23 mouse cellular contexts compared by ENCODE assay signal in the genomic region with DNA sequence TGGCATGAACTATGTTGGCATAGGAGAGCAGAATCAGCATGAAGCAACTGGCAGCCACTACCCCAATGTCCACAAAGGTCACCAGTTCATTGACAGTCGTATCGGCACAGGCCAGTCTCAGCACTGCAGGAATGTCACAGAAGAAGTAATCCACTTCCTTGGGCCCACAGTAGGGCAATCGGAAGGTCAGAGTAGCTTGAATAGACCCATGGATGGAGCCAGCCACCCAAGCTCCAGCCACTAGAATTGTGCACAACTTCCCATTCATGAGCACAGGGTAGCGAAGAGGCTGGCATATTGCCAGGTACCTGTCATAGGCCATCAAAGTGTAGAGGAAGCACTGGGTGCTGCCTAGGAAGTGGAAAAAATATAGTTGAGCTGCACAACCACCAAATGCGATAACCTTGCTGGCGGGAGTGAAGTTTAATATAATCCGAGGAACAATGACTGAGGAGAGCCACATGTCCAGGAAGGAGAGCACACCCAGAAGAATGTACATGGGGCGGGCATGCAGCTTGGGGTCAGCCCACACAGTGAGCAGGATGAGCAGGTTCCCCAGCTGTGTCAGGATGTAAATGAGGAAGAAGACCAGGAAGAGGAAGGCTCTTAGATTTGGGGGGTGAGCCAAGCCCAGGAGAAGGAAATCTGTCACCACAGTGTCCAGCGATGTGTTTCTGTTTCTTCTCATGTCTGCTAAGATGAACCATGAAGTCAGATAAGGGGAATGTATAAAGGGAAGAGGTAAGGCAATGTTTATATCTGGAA. TPM values are rescaled to one million over a fixed set of nuclear protein-coding genes. Genes with fewer than 3 reads are reported as not detected.
DNase-seq lines count a peak whose midpoint lies in the region; ATAC-seq lines count a peak whose summit lies in the region.
"Not testable (repeated sequence)": the region's sequence is repeated elsewhere in the genome, so short reads cannot be mapped to it uniquely, and the experiment has no call there.
"Had no signal": no experiment of that assay in that cellular context is flagged by ENCODE, and none has a peak within 500 bp of the region (broad histone marks: within the 10 kb centered on the region; RNA-seq: fewer than 3 reads in every experiment).

No protein-coding gene starts in this region.

- not testable (repeated sequence) for H3K9me3 ChIP-seq in kidney, embryonic 14.5 days (ENCODE audit: control insufficient read depth, low read length)

- not testable (repeated sequence) for H3K36me3 ChIP-seq in kidney, embryonic 14.5 days (ENCODE audit: control insufficient read depth, insufficient read depth, low read length)

- H3K4me3 ChIP-seq in kidney, embryonic 14.5 days (ENCODE audit: low read length), result not testable (repeated sequence)

- not testable (repeated sequence) for H3K4me1 ChIP-seq in kidney, embryonic 14.5 days (ENCODE audit: control insufficient read depth, insufficient read depth, low read length)

- not testable (repeated sequence) for H3K9ac ChIP-seq in kidney, embryonic 14.5 days (ENCODE audit: low read depth, low read length)

- not testable (repeated sequence) for H3K4me2 ChIP-seq in kidney, embryonic 14.5 days (replicated peaks; ENCODE audit: low read depth, low read length)

- peak; percentile 96 for ATAC-seq in granulocyte monocyte progenitor cell, adult 5-6 weeks (replicated peaks; ENCODE audit: poor library complexity, severe bottlenecking)
- ATAC-seq in hematopoietic stem cell, adult 5-6 weeks (replicated peaks in 1 of 2; ENCODE audit: insufficient read depth in 1 of 2, low FRiP score in 2 of 2, low TSS enrichment in 1 of 2, low read depth in 1 of 2, poor library complexity in 2 of 2, severe bottlenecking in 2 of 2), result peak; percentile 75 to 90
- peak; percentile 32; the same call in 1 of the 2 replicates for ATAC-seq in kidney, embryonic 14.5 days (ENCODE audit: low FRiP score, low TSS enrichment)
- peak; percentile 52 for ATAC-seq in megakaryocyte-erythroid progenitor cell, adult 5-6 weeks (replicated peaks; ENCODE audit: low FRiP score, low TSS enrichment, poor library complexity, severe bottlenecking)

- WGBS in kidney, embryonic 14.5 days, result 85% methylated on average over 9 of the region's 9 CpGs

- peak; percentile 3 for DNase-seq in T-cell, adult 2 months (ENCODE audit: low spot score)
- peak; percentile 1 for DNase-seq in kidney, postnatal 14 days

- not testable (repeated sequence) for H3K27me3 ChIP-seq in kidney, embryonic 14.5 days (ENCODE audit: control insufficient read depth, insufficient read depth, low read length)

- H3K27ac ChIP-seq in kidney, embryonic 14.5 days (ENCODE audit: low read depth, low read length), result not testable (repeated sequence)

RNA-seq across cellular contexts. Expression of gene Olfr1511, which starts 6.9 kb away (rescaled TPM):
- not detected in 2 replicates for total RNA-seq in granulocyte monocyte progenitor cell, adult 5-6 weeks (2014; fragmentation: Nextera tagmentation)
- total RNA-seq in granulocyte monocyte progenitor cell, adult 5-6 weeks (2017), result not detected in 2 replicates
- total RNA-seq in hematopoietic stem cell, adult 5-6 weeks (2017), result not detected in 2 replicates
- polyA plus RNA-seq in kidney, embryonic 14.5 days (2014; fragmentation: Nextera tagmentation; extraction: Ambion mirVana), result not detected in 2 replicates
- total RNA-seq in megakaryocyte-erythroid progenitor cell, adult 5-6 weeks (2014; fragmentation: Nextera tagmentation), result not detected in 2 replicates
- not detected in 2 replicates for total RNA-seq in megakaryocyte-erythroid progenitor cell, adult 5-6 weeks (2017)
- total RNA-seq: adrenal gland, adult 2 months; adrenal gland, postnatal 25 days; CH12.LX; gastrocnemius, adult 8-10 months; gastrocnemius, postnatal 36 days; heart, adult 2 months; heart, postnatal 36 days had no signal
- polyA plus RNA-seq: adrenal gland, adult 2 months; cerebellum, adult 2 months; embryonic facial prominence, embryonic 11.5 days; forebrain, embryonic 11.5 days; forebrain, embryonic 15.5 days; heart, adult 2 months; heart, embryonic 11.5 days; heart, embryonic 16.5 days; hindbrain, embryonic 12.5 days; hindbrain, embryonic 16.5 days; inflammation-experienced regulatory T-cells, adult 6 months; Patski had no signal

RNA-seq across cellular contexts. Expression of gene Olfr1512, which starts 11.3 kb away (rescaled TPM):
- total RNA-seq in granulocyte monocyte progenitor cell, adult 5-6 weeks (2014; fragmentation: Nextera tagmentation), result not detected in 2 replicates
- total RNA-seq in granulocyte monocyte progenitor cell, adult 5-6 weeks (2017), result not detected in 2 replicates
- not detected in 2 replicates for total RNA-seq in hematopoietic stem cell, adult 5-6 weeks (2017)
- not detected in 2 replicates for polyA plus RNA-seq in kidney, embryonic 14.5 days (2014; fragmentation: Nextera tagmentation; extraction: Ambion mirVana)
- total RNA-seq in megakaryocyte-erythroid progenitor cell, adult 5-6 weeks (2014; fragmentation: Nextera tagmentation), result not detected in 2 replicates
- total RNA-seq in megakaryocyte-erythroid progenitor cell, adult 5-6 weeks (2017), result not detected in 2 replicates
- total RNA-seq: adrenal gland, adult 2 months; adrenal gland, postnatal 25 days; CH12.LX; gastrocnemius, adult 8-10 months; gastrocnemius, postnatal 36 days; heart, adult 2 months; heart, postnatal 36 days had no signal
- polyA plus RNA-seq: adrenal gland, adult 2 months; cerebellum, adult 2 months; embryonic facial prominence, embryonic 11.5 days; forebrain, embryonic 11.5 days; forebrain, embryonic 15.5 days; heart, adult 2 months; heart, embryonic 11.5 days; heart, embryonic 16.5 days; hindbrain, embryonic 12.5 days; hindbrain, embryonic 16.5 days; inflammation-experienced regulatory T-cells, adult 6 months; Patski had no signal

RNA-seq across cellular contexts. Expression of gene Olfr1510, which starts 23.9 kb away (rescaled TPM):
- not detected in 2 replicates for total RNA-seq in granulocyte monocyte progenitor cell, adult 5-6 weeks (2014; fragmentation: Nextera tagmentation)
- not detected in 2 replicates for total RNA-seq in granulocyte monocyte progenitor cell, adult 5-6 weeks (2017)
- total RNA-seq in hematopoietic stem cell, adult 5-6 weeks (2017), result not detected in 2 replicates
- polyA plus RNA-seq in kidney, embryonic 14.5 days (2014; fragmentation: Nextera tagmentation; extraction: Ambion mirVana), result not detected in 2 replicates
- total RNA-seq in megakaryocyte-erythroid progenitor cell, adult 5-6 weeks (2014; fragmentation: Nextera tagmentation), result not detected in 2 replicates
- not detected in 2 replicates for total RNA-seq in megakaryocyte-erythroid progenitor cell, adult 5-6 weeks (2017)
- total RNA-seq: adrenal gland, adult 2 months; adrenal gland, postnatal 25 days; CH12.LX; gastrocnemius, adult 8-10 months; gastrocnemius, postnatal 36 days; heart, adult 2 months; heart, postnatal 36 days had no signal
- polyA plus RNA-seq: adrenal gland, adult 2 months; cerebellum, adult 2 months; embryonic facial prominence, embryonic 11.5 days; forebrain, embryonic 11.5 days; forebrain, embryonic 15.5 days; heart, adult 2 months; heart, embryonic 11.5 days; heart, embryonic 16.5 days; hindbrain, embryonic 12.5 days; hindbrain, embryonic 16.5 days; Patski had no signal

RNA-seq across cellular contexts. Expression of gene Olfr1513, which starts 34.1 kb away (rescaled TPM):
- not detected in 2 replicates for total RNA-seq in granulocyte monocyte progenitor cell, adult 5-6 weeks (2014; fragmentation: Nextera tagmentation)
- not detected in 2 replicates for total RNA-seq in granulocyte monocyte progenitor cell, adult 5-6 weeks (2017)
- total RNA-seq in hematopoietic stem cell, adult 5-6 weeks (2017), result not detected in 2 replicates
- polyA plus RNA-seq in kidney, embryonic 14.5 days (2014; fragmentation: Nextera tagmentation; extraction: Ambion mirVana), result not detected in 2 replicates
- total RNA-seq in megakaryocyte-erythroid progenitor cell, adult 5-6 weeks (2014; fragmentation: Nextera tagmentation), result not detected in 2 replicates
- total RNA-seq in megakaryocyte-erythroid progenitor cell, adult 5-6 weeks (2017), result not detected in 2 replicates
- total RNA-seq: adrenal gland, adult 2 months; adrenal gland, postnatal 25 days; CH12.LX; gastrocnemius, adult 8-10 months; gastrocnemius, postnatal 36 days; heart, adult 2 months; heart, postnatal 36 days had no signal
- polyA plus RNA-seq: adrenal gland, adult 2 months; cerebellum, adult 2 months; embryonic facial prominence, embryonic 11.5 days; forebrain, embryonic 11.5 days; forebrain, embryonic 15.5 days; heart, adult 2 months; heart, embryonic 11.5 days; heart, embryonic 16.5 days; hindbrain, embryonic 16.5 days; inflammation-experienced regulatory T-cells, adult 6 months; Patski had no signal

RNA-seq across cellular contexts. Expression of gene Olfr1509, which starts 52.5 kb away (rescaled TPM):
- not detected in 2 replicates for total RNA-seq in granulocyte monocyte progenitor cell, adult 5-6 weeks (2014; fragmentation: Nextera tagmentation)
- total RNA-seq in granulocyte monocyte progenitor cell, adult 5-6 weeks (2017), result not detected in 2 replicates
- total RNA-seq in hematopoietic stem cell, adult 5-6 weeks (2017), result not detected in 2 replicates
- polyA plus RNA-seq in kidney, embryonic 14.5 days (2014; fragmentation: Nextera tagmentation; extraction: Ambion mirVana), result not detected in 2 replicates
- total RNA-seq in megakaryocyte-erythroid progenitor cell, adult 5-6 weeks (2014; fragmentation: Nextera tagmentation), result not detected in 2 replicates
- not detected in 2 replicates for total RNA-seq in megakaryocyte-erythroid progenitor cell, adult 5-6 weeks (2017)
- total RNA-seq: adrenal gland, adult 2 months; adrenal gland, postnatal 25 days; CH12.LX; gastrocnemius, adult 8-10 months; gastrocnemius, postnatal 36 days; heart, adult 2 months; heart, postnatal 36 days had no signal
- polyA plus RNA-seq: adrenal gland, adult 2 months; cerebellum, adult 2 months; embryonic facial prominence, embryonic 11.5 days; forebrain, embryonic 11.5 days; forebrain, embryonic 15.5 days; heart, adult 2 months; heart, embryonic 11.5 days; heart, embryonic 16.5 days; hindbrain, embryonic 12.5 days; hindbrain, embryonic 16.5 days; inflammation-experienced regulatory T-cells, adult 6 months; Patski had no signal

Comparison
In these comparisons a context has a peak if more than half of its experiments do, and no peak if none do; other contexts are left out.
1. ATAC-seq: peak in every context shown above with its lines; median percentile 96 in granulocyte monocyte progenitor cell, adult 5-6 weeks; 82 in hematopoietic stem cell, adult 5-6 weeks; 52 in megakaryocyte-erythroid progenitor cell, adult 5-6 weeks; 32 in kidney, embryonic 14.5 days.